Mouse (Mus musculus) retina, embryonic 14.5 days (tissue): Measurements from ENCODE around the gene Tas1r2.
A peak's percentile ranks its signal among the peaks of the same experiment; 100 is the strongest.

ENCODE experiments used
- DNase-seq: peaks from one replicate; pipeline ENCODE4 v3.0.0-alpha.2; 2015; ENCODE audit warnings: low spot score

The Tas1r2 gene

DNA sequence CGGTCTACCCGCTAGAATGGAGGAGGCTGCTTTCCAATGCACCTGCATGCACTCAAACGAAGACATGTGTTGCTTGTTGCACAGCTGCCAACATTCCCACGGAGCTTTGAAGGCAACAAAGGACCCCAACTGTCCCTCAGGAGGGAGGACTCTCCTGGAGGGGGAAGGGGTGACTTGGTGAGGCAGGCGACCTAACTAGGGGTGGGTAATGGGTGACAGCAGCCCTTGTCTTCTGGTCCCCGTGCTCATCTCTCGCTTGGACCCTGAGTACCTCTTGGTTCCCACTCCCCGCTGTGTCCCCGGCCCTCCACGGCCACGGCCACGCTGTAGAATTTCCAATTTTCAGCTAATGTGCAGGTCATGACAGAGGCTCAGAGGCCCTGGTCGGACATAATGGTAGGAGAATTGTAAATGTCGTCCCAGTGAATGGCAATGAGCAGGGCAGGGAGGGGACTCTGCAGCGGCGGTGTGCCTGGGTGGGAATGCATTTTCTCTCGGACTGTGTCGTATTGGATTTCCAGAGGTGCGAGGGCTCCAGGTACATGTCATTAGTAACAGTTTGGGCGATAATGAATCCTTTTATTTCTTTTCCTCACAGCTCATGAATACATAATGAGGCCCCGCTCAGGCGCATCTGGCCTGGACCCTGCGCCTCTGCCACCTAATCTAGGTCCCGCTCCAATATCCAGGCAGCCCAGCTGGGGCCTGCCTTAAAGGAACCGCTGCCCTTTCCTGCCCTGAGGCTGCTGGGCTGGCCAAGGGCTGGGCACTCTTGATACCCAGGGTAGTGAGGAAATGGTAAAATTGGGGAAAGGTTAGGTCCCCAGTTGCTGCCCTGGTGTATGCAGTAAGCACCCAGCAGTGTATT is 57.4 kb downstream of the Tas1r2 start:
- DNase-seq = peak; percentile 39

DNA sequence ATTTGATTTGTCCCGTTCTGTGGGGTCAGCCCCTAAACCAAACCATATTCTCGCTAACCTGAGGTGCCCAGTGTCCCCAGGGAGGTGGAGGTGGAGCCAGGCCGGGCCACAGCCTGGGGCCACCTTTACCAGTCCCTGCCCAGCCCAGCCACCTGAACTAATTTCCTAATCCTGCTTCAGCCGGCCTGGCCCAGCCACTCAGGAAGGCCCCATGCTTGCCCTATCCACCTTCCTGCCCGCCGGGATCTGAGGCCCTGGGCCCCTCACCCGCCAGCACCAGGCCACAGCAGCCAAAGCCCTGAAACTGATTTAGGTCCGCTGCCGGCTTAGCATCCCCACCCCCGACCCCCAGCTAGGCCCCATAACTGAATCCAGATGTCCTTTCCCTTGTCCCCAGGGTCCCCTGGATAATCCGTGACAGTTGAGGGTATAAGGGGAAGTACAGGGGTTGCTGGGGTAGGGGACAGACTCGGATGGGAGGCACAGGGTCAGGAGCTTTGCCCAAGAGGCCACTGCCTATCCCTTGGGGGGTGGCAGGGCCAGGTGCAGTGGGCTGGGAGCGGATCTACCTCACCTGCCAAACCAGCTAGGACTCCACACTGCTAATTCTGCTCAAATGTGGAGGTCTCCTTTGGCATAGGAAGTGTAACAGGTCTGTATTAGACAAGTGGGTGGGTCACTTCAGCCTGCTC is 62.0 kb downstream of the Tas1r2 start:
- DNase-seq = peak; percentile 14

DNA sequence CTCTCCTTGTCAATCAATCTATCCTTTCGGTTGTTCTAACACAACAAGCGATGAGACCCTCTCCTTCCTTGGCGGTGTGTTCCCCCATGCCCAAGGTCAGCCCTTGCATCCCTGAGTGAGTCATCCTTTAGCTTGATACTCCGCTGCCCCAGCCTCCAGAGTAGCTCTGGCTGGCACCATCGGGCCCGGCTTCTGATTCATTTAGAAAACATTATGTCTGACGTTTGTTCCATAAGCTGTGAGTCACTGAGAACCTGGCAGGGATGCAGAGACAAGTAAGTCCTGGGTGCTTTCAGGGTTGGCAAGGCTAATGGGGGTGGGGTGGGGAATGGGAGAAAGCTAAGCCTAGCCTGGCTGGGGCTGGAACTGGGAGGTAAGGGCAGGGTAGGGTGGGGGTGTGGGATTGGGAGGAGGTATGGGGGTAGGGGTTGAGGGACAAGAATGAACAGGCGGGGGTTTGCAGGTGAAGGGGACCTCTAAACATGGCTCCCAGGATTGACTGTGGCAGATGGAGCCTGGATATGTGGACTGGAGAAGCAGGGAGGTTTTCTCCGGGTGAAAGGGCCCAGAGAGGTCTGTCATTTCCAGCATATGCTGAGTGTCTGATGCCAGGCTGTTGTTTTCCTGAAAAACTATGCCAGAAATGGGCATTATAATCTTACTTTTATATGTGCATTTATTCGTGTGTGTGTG is 63.3 kb downstream of the Tas1r2 start:
- DNase-seq = no peak

DNA sequence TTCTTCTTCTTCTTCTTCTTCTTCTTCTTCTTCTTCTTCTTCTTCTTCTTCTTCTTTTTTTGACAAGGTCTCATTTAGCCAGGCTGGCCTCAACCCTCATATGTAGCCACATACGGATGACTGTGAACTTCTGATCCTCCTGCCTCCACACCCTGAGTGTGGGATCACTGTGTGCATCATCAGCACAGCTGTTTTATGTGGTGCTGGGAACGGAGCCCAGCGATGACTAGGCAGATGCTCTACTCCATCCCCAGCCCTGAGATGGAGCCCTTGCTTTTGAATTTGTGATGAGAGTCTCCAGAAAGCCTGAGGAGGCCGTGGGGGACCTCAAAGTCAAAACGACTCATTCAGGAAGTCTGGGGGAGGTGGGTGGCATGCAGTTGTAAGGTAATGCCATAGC is 65.6 kb downstream of the Tas1r2 start:
- no peak for DNase-seq
